Mouse (Mus musculus): Measurements from ENCODE around the gene Gm10720.
"Not testable (repeated sequence)": the region's sequence is repeated elsewhere in the genome, so short reads cannot be mapped to it uniquely, and the experiment has no call there.

DNA sequence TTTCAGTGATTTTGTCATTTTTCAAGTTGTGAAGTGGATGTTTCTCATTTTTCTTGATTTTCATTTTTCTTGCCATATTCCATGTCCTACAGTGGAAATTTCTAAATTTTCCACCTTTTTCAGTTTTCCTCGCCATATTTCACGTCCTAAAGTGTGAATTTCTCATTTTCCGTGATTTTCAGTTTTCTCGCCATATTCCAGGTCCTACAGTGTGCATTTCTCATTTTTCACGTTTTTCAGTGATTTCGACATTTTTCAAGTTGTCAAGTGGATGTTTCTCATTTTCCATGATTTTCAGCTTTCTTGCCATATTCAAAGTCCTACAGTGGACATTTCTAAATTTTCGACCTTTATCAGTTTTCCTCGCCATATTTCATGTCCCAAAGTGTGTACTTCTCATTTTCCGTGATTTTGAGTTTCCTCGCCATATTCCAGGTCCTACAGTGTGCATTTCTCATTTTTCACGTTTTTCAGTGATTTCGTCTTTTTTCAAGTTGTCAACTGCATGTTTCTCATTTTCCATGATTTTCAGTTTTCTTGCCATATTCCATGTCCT, 9.5 kb downstream of the Gm10720 start, which contains the start of gene Gm10717:
- TF ChIP-seq CTCF (IDR thresholded peaks at IDR 0.05; ENCODE audit: insufficient read depth, low read length); POLR2A (IDR thresholded peaks at IDR 0.05; ENCODE audit: borderline replicate concordance, extremely low read depth, low read depth, low read length): not testable (repeated sequence)

Data from lung, adult 2 months (tissue).